In genomic region chr11:113326387-113327011, GRCm38 (mm10) we compare ENCODE assay signal across 8 mouse cellular contexts.
DNase-seq lines count a peak whose midpoint lies in the region; ATAC-seq and TF ChIP-seq lines count a peak whose summit lies in the region.

No protein-coding gene starts in this region.

- DNase-seq in ES-CJ7 (ENCODE audit: low read depth, low spot score) = peak; percentile 79
- DNase-seq in c-Kit-positive CD71-positive TER-119-negative erythroid progenitor cells, embryonic 14.5 days (ENCODE audit: low read depth) = peak; percentile 10
- DNase-seq in heart, postnatal 10 days = peak; percentile 70 to 84
- DNase-seq in kidney, postnatal 25 days = peak; percentile 67 to 70
- peak; percentile 66 for DNase-seq in lung, adult 2 months
- DNase-seq in thymus, postnatal 36 days = peak; percentile 62 to 66

- WGBS in forebrain, embryonic 12.5 days = 23% methylated on average over 18 of the region's 18 CpGs
- 31% methylated on average over 18 of the region's 18 CpGs for WGBS in lung, adult 2 months
- WGBS in olfactory bulb, adult 2 months = 32% methylated on average over 18 of the region's 18 CpGs

- H3K4me1 ChIP-seq in forebrain, embryonic 12.5 days = peaks cover 40% of the 10 kb centered on the region
- no peaks in the 10 kb centered on the region for H3K4me1 ChIP-seq in lung, adult 2 months (ENCODE audit: control insufficient read depth, insufficient read depth, low read length)
- H3K4me1 ChIP-seq in olfactory bulb, adult 2 months (ENCODE audit: control insufficient read depth, insufficient read depth, low read length) = peaks cover 3% of the 10 kb centered on the region; the same call in 1 of the 2 replicates

- H3K27me3 ChIP-seq in forebrain, embryonic 12.5 days = no peaks in the 10 kb centered on the region

- TF ChIP-seq POLR2A in lung, adult 2 months (IDR thresholded peaks at IDR 0.05; ENCODE audit: borderline replicate concordance, extremely low read depth, low read depth, low read length) = no peak
- no peak for TF ChIP-seq POLR2A in olfactory bulb, adult 2 months (IDR thresholded peaks at IDR 0.05; ENCODE audit: insufficient read depth, low read depth, low read length)

- intact Hi-C loops in heart, postnatal 10 days (cut with DNase I) = no loop called here

- no peaks in the 10 kb centered on the region for H3K36me3 ChIP-seq in forebrain, embryonic 12.5 days (replicated peaks)

- peak overlapping the region; percentile 32 for H3K4me2 ChIP-seq in forebrain, embryonic 12.5 days

- 0 out of 2 replicates have a peak overlapping the region, but pooled peaks have one; percentile 25 for H3K9ac ChIP-seq in forebrain, embryonic 12.5 days

- H3K9me3 ChIP-seq in forebrain, embryonic 12.5 days = no peaks in the 10 kb centered on the region

- TF ChIP-seq CTCF in lung, adult 2 months (IDR thresholded peaks at IDR 0.05; ENCODE audit: insufficient read depth, low read length) = peak; percentile 79
- peak; percentile 38; the same call in 1 of the 2 replicates for TF ChIP-seq CTCF in olfactory bulb, adult 2 months (IDR thresholded peaks at IDR 0.05; ENCODE audit: insufficient read depth, low read depth, low read length)

- H3K27ac ChIP-seq in forebrain, embryonic 12.5 days = peak overlapping the region; percentile 56; the same call in 1 of the 2 replicates
- H3K27ac ChIP-seq in olfactory bulb, adult 2 months (ENCODE audit: insufficient read depth, low read depth, low read length) = no peak overlapping the region

- ATAC-seq in forebrain, embryonic 12.5 days (ENCODE audit: low FRiP score) = peak; percentile 84

- H3K4me3 ChIP-seq in forebrain, embryonic 12.5 days (replicated peaks) = no peak overlapping the region
- no peak overlapping the region for H3K4me3 ChIP-seq in lung, adult 2 months (replicated peaks; ENCODE audit: extremely low read depth, low read depth, low read length)
- no peak overlapping the region for H3K4me3 ChIP-seq in olfactory bulb, adult 2 months (ENCODE audit: insufficient read depth, low read depth, low read length)

Comparison
In these comparisons a context has a peak if more than half of its experiments do, and no peak if none do; other contexts are left out.
1. DNase-seq: peak in every context shown above with its lines; median percentile 79 in ES-CJ7; 77 in heart, postnatal 10 days; 68 in kidney, postnatal 25 days; 66 in lung, adult 2 months; 64 in thymus, postnatal 36 days; 10 in c-Kit-positive CD71-positive TER-119-negative erythroid progenitor cells, embryonic 14.5 days.